Mouse (Mus musculus): ENCODE data around the gene Def8. TPM values are rescaled to one million over a fixed set of nuclear protein-coding genes. Genes with fewer than 3 reads are reported as not detected.
A peak's percentile ranks its signal among the peaks of the same experiment; 100 is the strongest.

The Def8 gene
- polyA plus RNA-seq, 1 experiment from 2014 or later = 39.8 TPM

DNA sequence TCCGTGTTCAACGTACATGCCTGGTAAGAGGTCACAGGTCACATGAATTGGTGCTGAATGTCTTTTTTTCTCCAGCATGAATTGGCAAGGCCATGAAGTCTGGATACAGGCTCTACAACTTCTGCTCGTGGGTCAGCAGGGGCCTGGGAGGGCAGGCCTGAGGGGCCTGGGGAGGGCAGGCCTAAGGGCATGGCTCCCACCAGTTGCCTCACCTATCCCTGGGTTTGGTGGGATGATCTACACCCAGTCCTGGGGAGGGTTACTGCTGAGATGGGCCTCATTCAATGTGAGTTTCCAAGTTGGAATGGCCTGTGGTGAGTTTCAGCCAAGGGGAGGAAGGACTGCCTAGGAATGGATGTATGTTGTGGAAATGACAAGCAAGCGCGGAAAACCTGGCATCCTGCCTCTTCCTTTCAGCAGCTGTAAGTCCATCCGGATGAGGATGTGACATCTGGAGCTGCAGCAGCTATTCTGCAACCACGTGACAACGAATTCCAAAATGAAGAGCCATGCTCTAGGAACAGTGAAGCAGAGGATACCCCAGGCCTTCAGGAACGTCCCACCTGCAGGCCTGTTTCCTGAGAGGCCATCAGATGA is 20.5 kb upstream of the Def8 start:
- H3K36me3 ChIP-seq = peaks cover 57% of the 10 kb centered on the region
- 90% methylated on average over 9 of the region's 9 CpGs for WGBS
- no peak overlapping the region for H3K9ac ChIP-seq
- no peaks in the 10 kb centered on the region for H3K9me3 ChIP-seq (replicated peaks)
- H3K27ac ChIP-seq = no peak overlapping the region
- H3K4me1 ChIP-seq = 0 out of 2 replicates have a peak, but pooled peaks cover 4% of the 10 kb centered on the region
- no peak overlapping the region for H3K4me3 ChIP-seq (replicated peaks)
- peaks cover 9% of the 10 kb centered on the region for H3K27me3 ChIP-seq
- ATAC-seq (replicated peaks; ENCODE audit: low FRiP score) = no peak
- H3K4me2 ChIP-seq = no peak overlapping the region

DNA sequence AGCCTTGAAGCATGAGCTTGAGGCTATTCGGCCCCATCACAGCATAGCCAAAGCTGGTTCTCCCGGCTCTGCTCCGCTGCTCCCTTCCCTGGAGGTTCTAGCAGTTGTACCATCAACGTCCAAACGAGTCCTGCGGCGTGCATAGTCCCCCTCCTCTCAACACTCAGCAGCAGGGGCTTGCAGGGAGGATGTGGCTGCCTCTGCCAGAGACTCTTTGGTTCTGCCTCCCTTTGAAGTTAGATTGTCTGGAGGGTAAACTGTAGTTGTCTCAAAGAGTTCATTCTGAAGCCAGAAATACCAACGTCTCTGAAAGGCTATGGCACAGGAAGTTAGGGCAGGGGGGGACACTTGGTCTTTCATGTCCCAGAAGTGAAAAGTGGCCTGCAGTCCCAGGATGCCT is 18.8 kb upstream of the Def8 start:
- no peak for ATAC-seq (replicated peaks; ENCODE audit: low FRiP score)
- peaks cover 24% of the 10 kb centered on the region for H3K27me3 ChIP-seq
- H3K4me3 ChIP-seq (replicated peaks) = no peak overlapping the region
- H3K9ac ChIP-seq = no peak overlapping the region
- H3K36me3 ChIP-seq = peaks cover 40% of the 10 kb centered on the region
- peaks cover 10% of the 10 kb centered on the region; the same call in 1 of the 2 replicates for H3K4me1 ChIP-seq
- no peak overlapping the region for H3K27ac ChIP-seq
- H3K9me3 ChIP-seq (replicated peaks) = no peaks in the 10 kb centered on the region
- 27% methylated on average over 8 of the region's 8 CpGs for WGBS
- no peak overlapping the region for H3K4me2 ChIP-seq

DNA sequence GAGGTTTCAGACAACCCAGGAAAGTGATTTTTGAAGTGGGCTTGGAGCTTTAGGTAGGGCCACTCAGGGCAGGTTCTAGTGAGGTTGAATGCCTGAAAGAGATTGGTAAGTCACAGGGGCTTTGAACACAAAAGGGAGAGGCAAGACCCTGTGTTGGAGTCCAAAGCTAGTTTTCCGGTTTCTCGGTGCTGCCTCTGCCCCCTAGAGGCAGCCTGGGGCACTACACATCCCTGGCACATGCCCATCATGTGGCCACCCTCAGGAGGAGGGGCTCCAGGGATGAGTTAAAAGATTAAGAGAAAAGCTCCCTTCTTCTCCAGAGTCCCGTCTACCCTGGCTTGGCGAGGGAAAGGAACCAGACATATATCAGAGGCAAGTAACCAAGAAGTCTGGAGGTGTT is 16.5 kb upstream of the Def8 start, which contains the start of gene Mc1r:
Mc1r (plus strand) TSS at position 322 of the 400 bp plus-strand sequence.
- no peak within 1 kb of the TSS for H3K9ac ChIP-seq
- peaks cover 47% of the 10 kb centered on the region for H3K27me3 ChIP-seq
- H3K4me2 ChIP-seq = no peak within 1 kb of the TSS
- H3K36me3 ChIP-seq = peaks cover 18% of the 10 kb centered on the region
- no peak within 1 kb of the TSS for H3K4me3 ChIP-seq (replicated peaks)
- no peak within 1 kb of the TSS for H3K27ac ChIP-seq
- H3K9me3 ChIP-seq (replicated peaks) = no peaks in the 10 kb centered on the region
- 8% methylated on average over 4 of the region's 4 CpGs for WGBS
- H3K4me1 ChIP-seq = peaks cover 31% of the 10 kb centered on the region
- no peak for ATAC-seq (replicated peaks; ENCODE audit: low FRiP score)

DNA sequence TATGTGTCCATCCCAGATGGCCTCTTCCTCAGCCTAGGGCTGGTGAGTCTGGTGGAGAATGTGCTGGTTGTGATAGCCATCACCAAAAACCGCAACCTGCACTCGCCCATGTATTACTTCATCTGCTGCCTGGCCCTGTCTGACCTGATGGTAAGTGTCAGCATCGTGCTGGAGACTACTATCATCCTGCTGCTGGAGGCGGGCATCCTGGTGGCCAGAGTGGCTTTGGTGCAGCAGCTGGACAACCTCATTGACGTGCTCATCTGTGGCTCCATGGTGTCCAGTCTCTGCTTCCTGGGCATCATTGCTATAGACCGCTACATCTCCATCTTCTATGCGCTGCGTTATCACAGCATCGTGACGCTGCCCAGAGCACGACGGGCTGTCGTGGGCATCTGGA is 15.7 kb upstream of the Def8 start:
- Histone ChIP-seq H3K9me3 (replicated peaks) (no peaks in the 10 kb centered on the region), H3K4me1 (peaks cover 33% of the 10 kb centered on the region), H3K27ac (no peak overlapping the region), H3K9ac (no peak overlapping the region), H3K4me3 (replicated peaks) (no peak overlapping the region), H3K36me3 (peaks cover 10% of the 10 kb centered on the region), H3K27me3 (peaks cover 55% of the 10 kb centered on the region), H3K4me2 (no peak overlapping the region)
- ATAC-seq (replicated peaks; ENCODE audit: low FRiP score) = no peak
- 91% methylated on average over 13 of the region's 13 CpGs for WGBS

DNA sequence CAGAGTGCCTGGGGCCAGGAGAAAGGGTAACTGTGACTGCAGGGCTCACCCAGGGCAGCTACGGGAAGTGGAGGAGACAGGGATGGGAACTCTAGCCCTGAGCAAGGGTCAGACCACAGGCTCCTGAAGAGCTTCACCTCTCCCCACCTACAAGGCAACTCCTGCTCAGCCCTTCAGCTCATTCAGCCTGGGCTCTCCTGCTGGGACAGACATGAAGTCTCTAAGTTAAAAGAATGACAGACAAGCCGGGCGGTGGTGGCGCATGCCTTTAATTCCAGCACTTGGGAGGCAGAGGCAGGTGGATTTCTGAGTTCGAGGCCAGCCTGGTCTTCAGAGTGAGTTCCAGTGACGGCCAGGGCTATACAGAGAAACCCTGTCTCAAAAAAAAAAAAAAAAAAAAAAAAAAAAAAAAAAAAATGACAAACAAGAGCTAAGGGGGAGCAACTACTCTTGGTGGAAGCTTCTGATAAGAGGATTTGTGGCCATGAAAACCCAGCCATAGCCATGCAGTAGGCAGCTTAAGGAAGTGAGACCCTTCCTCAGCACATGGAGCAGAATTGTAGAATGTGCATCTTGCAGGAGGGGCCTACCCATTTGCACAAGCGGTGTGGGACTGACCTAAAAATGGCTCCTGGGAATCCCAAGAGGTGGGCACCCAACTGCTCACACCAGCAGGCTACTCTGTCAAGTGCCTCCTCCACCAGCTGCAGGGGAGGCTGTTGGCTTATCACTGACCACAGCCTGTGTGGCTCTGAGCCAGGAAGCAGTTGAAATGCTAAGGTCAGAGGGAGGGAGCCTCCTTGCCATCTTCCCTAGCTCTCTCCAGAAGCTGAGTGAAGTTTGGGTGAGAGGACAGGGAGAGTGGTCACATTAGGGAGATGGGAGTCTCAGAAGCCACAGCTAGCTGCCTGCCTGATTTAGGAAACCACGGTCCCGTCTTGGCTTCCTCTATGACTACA is 14.5 kb upstream of the Def8 start:
- H3K36me3 ChIP-seq = no peaks in the 10 kb centered on the region
- H3K4me3 ChIP-seq (replicated peaks) = no peak overlapping the region
- H3K4me2 ChIP-seq = no peak overlapping the region
- ATAC-seq (replicated peaks; ENCODE audit: low FRiP score) = no peak
- H3K4me1 ChIP-seq = peaks cover 33% of the 10 kb centered on the region
- 76% methylated on average over 9 of the region's 9 CpGs for WGBS
- no peak overlapping the region for H3K9ac ChIP-seq
- H3K27me3 ChIP-seq = peaks cover 68% of the 10 kb centered on the region
- H3K9me3 ChIP-seq (replicated peaks) = no peaks in the 10 kb centered on the region
- no peak overlapping the region for H3K27ac ChIP-seq

DNA sequence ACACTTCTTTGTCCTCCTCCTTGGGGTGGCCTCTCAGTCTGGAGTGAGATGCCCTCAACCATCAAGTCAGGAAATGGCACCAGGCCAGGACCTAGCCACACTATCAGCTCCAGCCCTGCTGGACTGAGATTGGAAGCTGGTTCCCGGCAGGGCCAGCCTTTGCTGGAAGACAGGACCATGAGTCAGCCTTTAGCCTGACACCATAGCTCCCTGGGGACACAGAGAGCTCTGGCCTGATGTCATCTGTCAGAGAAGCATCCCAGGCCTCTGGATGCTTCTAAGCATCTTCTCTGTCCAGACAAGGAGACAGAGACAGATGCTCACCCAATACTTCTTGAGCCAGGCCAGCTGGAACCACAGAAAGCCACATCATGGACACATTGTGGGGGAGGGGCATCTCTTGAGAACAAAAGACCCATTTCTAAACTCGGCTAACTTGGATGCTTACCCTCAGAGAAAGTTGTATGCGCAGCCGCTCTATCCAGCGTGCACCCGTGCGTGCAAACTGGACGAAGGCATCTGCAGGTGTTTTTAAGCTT is 13.2 kb upstream of the Def8 start:
- Histone ChIP-seq H3K27ac (no peak overlapping the region), H3K27me3 (peaks cover 72% of the 10 kb centered on the region), H3K4me3 (replicated peaks) (no peak overlapping the region), H3K4me2 (no peak overlapping the region), H3K36me3 (no peaks in the 10 kb centered on the region), H3K4me1 (peaks cover 29% of the 10 kb centered on the region), H3K9me3 (replicated peaks) (no peaks in the 10 kb centered on the region), H3K9ac (no peak overlapping the region)
- no peak; the same call in 1 of the 2 replicates for ATAC-seq (replicated peaks; ENCODE audit: low FRiP score)
- 62% methylated on average over 8 of the region's 8 CpGs for WGBS

DNA sequence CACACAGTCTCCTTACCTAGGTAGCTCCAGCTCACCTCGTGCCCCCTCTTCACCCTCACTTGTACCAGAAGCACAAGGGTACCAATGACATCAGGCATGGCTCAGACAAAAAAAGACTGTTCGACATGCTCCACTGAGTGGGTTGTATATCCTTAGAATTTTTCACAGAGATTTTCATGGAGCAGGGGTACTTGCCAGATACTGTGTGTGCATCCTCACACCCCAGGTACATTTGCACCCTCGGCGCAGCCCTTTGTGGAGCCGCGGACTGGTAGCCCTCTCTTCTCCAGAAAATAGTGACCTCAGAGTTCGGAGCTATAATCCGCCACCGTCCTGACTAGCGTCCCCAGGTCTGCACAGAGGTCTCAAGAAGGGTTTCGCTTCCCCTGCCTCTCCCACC is 12.5 kb upstream of the Def8 start:
- Histone ChIP-seq H3K27ac (no peak overlapping the region), H3K4me1 (peaks cover 29% of the 10 kb centered on the region), H3K4me3 (replicated peaks) (peak overlapping the region; percentile 38), H3K36me3 (no peaks in the 10 kb centered on the region), H3K9ac (no peak overlapping the region; the same call in 1 of the 2 replicates), H3K9me3 (replicated peaks) (no peaks in the 10 kb centered on the region), H3K4me2 (peak overlapping the region; percentile 59), H3K27me3 (peaks cover 72% of the 10 kb centered on the region)
- WGBS = 8% methylated on average over 11 of the region's 11 CpGs
- no peak for ATAC-seq (replicated peaks; ENCODE audit: low FRiP score)

DNA sequence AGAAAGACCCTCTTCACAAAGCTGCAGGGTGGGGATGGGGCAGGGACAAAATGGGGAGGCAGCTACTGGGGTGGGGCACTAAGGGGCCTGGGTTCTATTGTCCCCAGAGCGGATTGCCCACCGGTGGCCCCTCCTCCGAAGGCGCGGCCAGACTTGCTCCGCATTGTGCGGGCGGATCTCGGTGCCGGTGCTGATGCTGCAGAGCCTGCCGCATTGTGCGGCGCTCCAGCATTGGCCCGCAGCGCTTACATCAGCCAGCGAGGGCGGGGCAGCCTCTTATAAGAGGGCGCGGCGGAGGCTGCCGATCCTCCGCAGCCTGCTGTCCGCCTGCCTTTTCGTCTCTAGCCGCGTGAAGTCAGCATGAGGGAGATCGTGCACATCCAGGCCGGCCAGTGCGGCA is 12.1 kb upstream of the Def8 start, which contains the start of gene Tubb3:
Tubb3 (plus strand) TSS at position 179 of the 400 bp plus-strand sequence.
- WGBS = under 1% methylated on average over 29 of the region's 29 CpGs
- Histone ChIP-seq H3K9ac (no peak within 1 kb of the TSS; the same call in 1 of the 2 replicates), H3K36me3 (no peaks in the 10 kb centered on the region), H3K9me3 (replicated peaks) (no peaks in the 10 kb centered on the region), H3K4me1 (peaks cover 29% of the 10 kb centered on the region), H3K27ac (no peak within 1 kb of the TSS), H3K4me3 (replicated peaks) (peak within 1 kb of the TSS; percentile 38), H3K27me3 (peaks cover 72% of the 10 kb centered on the region), H3K4me2 (peak within 1 kb of the TSS; percentile 59)
- peak; percentile 75; the same call in 1 of the 2 replicates for ATAC-seq (replicated peaks; ENCODE audit: low FRiP score)

DNA sequence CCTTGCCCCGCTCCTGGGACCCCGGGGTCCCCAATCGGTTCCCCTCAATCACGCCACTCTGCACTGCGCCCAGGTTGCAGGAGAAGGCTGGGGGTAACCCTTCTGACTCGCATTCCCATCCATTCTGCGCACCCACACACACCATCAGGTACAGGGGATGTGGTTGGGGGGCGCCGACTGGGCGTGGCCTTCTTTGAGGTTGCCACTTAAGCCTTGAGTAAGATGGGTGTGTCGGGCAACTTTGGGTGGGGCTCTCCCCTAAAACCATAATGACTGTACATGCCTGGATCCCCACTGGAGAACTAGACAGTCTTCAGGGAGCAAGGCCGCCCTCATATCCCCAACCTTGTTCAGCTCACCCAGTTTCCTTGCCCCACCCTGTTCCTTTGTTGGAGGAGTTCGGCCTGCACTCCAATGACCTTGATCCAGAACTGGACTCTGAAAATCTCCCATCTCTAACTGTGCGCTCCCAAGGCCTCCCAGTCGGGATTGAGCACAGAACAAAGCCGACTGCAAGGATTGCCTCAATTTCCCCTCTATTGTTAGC is 11.5 kb upstream of the Def8 start:
- H3K4me2 ChIP-seq = peak overlapping the region; percentile 59
- no peaks in the 10 kb centered on the region for H3K9me3 ChIP-seq (replicated peaks)
- H3K4me1 ChIP-seq = peaks cover 29% of the 10 kb centered on the region
- H3K9ac ChIP-seq = no peak overlapping the region
- ATAC-seq (replicated peaks; ENCODE audit: low FRiP score) = no peak
- H3K27ac ChIP-seq = no peak overlapping the region
- H3K4me3 ChIP-seq (replicated peaks) = peak overlapping the region; percentile 38
- H3K27me3 ChIP-seq = peaks cover 72% of the 10 kb centered on the region
- H3K36me3 ChIP-seq = no peaks in the 10 kb centered on the region
- 6% methylated on average over 16 of the region's 16 CpGs for WGBS

DNA sequence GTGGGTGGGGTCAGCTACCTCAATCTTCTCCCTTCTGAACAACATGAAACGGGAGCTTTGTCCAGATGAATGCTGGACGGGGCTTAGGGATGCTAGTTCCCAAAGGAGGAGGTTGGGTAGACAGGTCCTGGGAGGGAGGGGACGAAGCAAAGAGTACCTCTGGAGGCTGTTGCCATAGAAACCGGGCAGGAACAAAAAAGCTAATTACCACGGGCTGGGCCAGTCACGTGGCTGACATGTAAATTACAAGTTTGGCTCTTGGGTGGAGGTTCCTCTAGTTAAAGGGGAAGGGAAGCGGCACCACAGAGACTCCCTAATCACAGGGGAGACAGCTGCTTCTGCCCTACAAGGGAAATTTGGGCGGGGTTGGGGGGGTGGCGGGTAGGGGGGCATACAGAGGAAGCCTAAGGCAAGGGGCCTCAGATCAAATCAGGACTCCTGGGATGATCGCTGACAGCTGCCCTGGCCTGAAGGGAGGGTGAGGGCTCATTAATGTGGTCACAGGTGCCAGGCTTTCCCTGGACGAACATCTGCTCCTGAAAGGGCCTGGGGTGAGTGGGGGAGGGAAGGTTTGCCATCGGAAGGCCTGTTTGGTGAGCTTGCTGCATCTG is 10.7 kb upstream of the Def8 start:
- no peak overlapping the region for H3K4me2 ChIP-seq
- H3K27ac ChIP-seq = no peak overlapping the region
- no peak for ATAC-seq (replicated peaks; ENCODE audit: low FRiP score)
- 2% methylated on average over 12 of the region's 12 CpGs for WGBS
- peaks cover 64% of the 10 kb centered on the region for H3K27me3 ChIP-seq
- peaks cover 29% of the 10 kb centered on the region for H3K4me1 ChIP-seq
- H3K9me3 ChIP-seq (replicated peaks) = no peaks in the 10 kb centered on the region
- no peak overlapping the region for H3K4me3 ChIP-seq (replicated peaks)
- H3K9ac ChIP-seq = no peak overlapping the region
- H3K36me3 ChIP-seq = no peaks in the 10 kb centered on the region

DNA sequence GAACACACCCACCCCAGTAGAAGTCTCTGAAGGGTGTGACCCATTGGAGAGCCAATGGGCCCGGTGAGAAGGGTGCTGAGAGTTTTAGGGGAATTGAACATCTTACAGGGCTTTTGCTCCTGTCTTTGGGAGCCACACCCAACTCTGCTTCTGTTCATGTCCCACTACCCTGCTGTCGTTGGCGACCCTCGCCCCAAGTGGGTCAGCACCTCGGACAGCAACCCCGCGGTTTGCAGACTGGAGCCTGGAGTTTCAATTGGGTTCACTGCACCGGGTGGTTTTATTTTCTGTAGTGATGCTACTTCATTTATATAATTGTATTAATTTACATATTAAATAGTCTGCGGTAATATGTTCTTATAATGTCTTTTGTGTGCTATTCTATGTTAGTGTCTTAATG is 9.1 kb upstream of the Def8 start:
- ATAC-seq (replicated peaks; ENCODE audit: low FRiP score) = no peak
- Histone ChIP-seq H3K4me2 (no peak overlapping the region), H3K4me3 (replicated peaks) (no peak overlapping the region), H3K27ac (no peak overlapping the region), H3K9ac (no peak overlapping the region), H3K36me3 (no peaks in the 10 kb centered on the region), H3K27me3 (peaks cover 51% of the 10 kb centered on the region), H3K9me3 (replicated peaks) (no peaks in the 10 kb centered on the region), H3K4me1 (peaks cover 26% of the 10 kb centered on the region)
- WGBS = 9% methylated on average over 9 of the region's 9 CpGs
